Mouse (Mus musculus): Measurements from ENCODE around the gene Plk2. TPM values are rescaled to one million over a fixed set of nuclear protein-coding genes. Genes with fewer than 3 reads are reported as not detected.

Gene Plk2
- polyA plus RNA-seq (2012; rRNA removed), result 28.2 and 52.6 TPM in 2 replicates

DNA sequence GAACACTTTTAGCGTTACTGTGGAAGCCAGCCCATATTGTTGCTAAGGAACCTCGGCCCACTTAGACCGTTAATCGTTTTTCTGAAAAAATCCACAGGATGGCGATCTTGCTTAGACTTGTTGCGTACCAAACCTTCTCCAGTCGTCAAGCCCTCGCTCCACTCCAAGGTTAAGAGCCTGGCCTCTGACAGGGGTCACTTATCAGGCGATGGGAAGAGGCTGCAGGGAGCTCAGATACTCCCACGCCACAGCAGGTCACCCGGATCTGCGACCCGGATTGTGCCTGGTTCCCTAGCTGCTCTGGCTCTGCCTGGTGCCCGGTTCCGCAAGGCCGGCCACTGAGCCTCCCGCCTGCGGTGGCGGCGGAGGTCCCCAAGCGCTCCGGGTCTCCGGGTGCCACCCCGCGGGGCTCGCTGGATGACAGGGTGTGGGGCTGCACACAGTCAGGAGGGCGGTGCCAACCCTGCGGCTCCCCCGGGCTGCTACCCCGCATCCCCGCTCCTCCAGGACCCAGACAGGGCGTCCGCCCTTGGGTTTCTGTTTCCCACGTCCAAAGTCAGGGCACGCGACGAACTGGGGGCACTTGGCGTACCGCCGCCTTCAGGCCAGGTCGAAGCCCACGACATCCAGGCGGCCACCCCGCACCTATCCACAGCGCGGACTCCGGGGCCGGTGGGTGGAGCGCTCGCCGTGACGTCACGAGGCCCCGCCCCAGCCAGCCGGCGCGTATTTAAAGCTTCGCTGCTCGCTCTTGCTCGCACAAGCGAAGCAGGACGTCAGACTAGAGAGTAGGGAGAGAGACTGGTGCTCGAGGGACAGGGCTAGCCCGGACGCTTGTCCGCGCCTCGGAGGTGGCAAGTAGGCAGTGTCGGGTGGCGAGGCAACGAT is at the start of gene Plk2:
Gene Plk2, plus strand, starts transcription at position 756 of the 888 bp plus-strand sequence.

GRCm38 (mm10) chr13:110356941-110357340 is 37.9 kb upstream of the Plk2 start, which contains the start of gene Gapt:
Gapt (minus strand) TSS chr13:110357199.

Other genes with a start within 250 kb of the Plk2 start
- gene Rab3c, start 114.0 kb upstream of the Plk2 start, polyA plus RNA-seq (2012; rRNA removed), result 11.4 and 14.3 TPM in 2 replicates
- gene Gapt, start 37.8 kb upstream of the Plk2 start, polyA plus RNA-seq (2012; rRNA removed), result 0.13 and 0.21 TPM in 2 replicates